Mouse (Mus musculus): ENCODE measurements around the gene Fam161b.

- no peak for TF ChIP-seq TAL1 (IDR thresholded peaks at IDR 0.05; ENCODE audit: low read length)
- no peak for TF ChIP-seq GATA1 (IDR thresholded peaks at IDR 0.05; ENCODE audit: low read length)
Observed at GRCm38 (mm10) chr12:84397685-84398084, 36.1 kb upstream of the Fam161b start.

Measured in erythroblast, embryonic 14.5 days (primary cell).